Mouse (Mus musculus): ENCODE data around the gene Mxi1. TPM values are rescaled to one million over a fixed set of nuclear protein-coding genes. Genes with fewer than 3 reads are reported as not detected.
A peak's percentile ranks its signal among the peaks of the same experiment; 100 is the strongest.

Mxi1 gene
- total and polyA plus RNA-seq, 3 experiments: 29.0 to 60.9 TPM; not detected in 1

DNA sequence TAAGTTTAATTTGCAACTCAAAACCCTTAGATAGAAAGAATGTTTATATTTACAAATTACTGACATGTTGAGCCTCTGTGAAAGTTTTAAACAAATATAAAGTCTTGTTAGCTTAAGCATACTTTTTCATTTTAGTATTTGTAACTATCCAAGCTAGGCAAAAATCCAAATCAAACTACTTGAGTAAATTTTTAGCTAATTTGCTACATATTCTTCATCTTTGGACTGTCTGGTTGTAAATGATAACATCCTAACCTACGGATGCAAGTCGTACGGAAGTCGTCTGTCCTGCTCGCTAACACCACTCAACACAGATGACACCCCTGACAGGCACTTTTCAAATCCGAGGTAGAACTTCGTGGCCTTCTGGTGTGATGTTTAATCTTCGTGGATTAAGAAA is 67.3 kb downstream of the Mxi1 start:
- TF ChIP-seq ZMIZ1 (IDR thresholded peaks at IDR 0.05; ENCODE audit: low read depth, low read length): 0 out of 2 replicates have a peak, but pooled peaks have one; percentile 6
- no peak for TF ChIP-seq MAFK (IDR thresholded peaks at IDR 0.05; ENCODE audit: borderline replicate concordance, low read depth, low read length)
- 0 out of 2 replicates have a peak, but pooled peaks have one; percentile 10 for TF ChIP-seq POLR2AphosphoS5 (IDR thresholded peaks at IDR 0.05; ENCODE audit: borderline replicate concordance, low read depth, low read length)
- Histone ChIP-seq H3K79me2 (ENCODE audit: control insufficient read depth, insufficient read depth, low read length, poor library complexity) (no peaks in the 10 kb centered on the region), H3K36me3 (ENCODE audit: control insufficient read depth in 1 of 2, insufficient read depth in 2 of 2, low read length in 2 of 2) (peaks cover 0 to 27% of the 10 kb centered on the region in 2 experiments; a peak in 3 of 4 replicates), H3K9me3 (replicated peaks; ENCODE audit: insufficient read depth, low read length) (no peaks in the 10 kb centered on the region), H3K4me3 (ENCODE audit: control insufficient read depth in 1 of 2, insufficient read depth in 1 of 2, low read depth in 2 of 2, low read length in 2 of 2) (no peak overlapping the region), H3K27me3 (ENCODE audit: control insufficient read depth in 1 of 2, insufficient read depth in 2 of 2, low read length in 2 of 2) (no peaks in the 10 kb centered on the region), H3K9ac (ENCODE audit: control insufficient read depth, low read depth, low read length, poor library complexity, severe bottlenecking) (no peak overlapping the region), H3K27ac (ENCODE audit: control insufficient read depth, low read depth, low read length) (no peak overlapping the region), H3K4me1 (ENCODE audit: control insufficient read depth in 1 of 2, insufficient read depth in 2 of 2, low read length in 2 of 2) (no peaks in the 10 kb centered on the region)
- DNase-seq (ENCODE audit: low read depth, low spot score): no peak

DNA sequence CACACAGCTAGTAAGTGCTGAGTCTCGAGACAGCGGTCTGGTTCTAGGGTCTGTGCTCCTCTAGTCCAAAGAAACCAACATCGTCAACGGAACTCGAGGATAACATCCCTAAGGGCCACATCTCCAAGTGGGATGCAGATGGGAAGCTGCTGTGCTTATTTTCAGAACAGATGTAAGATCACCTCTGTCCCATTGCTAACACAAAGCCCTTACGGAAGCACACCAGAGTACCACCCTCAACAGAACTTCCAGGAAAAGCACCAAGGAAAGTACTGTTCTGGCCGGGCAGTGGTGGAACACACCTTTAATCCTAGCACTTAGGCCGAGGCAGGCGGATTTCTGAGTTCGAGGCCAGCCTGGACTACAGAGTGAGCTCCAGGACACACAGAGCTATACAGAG is 68.1 kb downstream of the Mxi1 start:
- Histone ChIP-seq H3K4me1 (ENCODE audit: control insufficient read depth in 1 of 2, insufficient read depth in 2 of 2, low read length in 2 of 2) (no peaks in the 10 kb centered on the region), H3K79me2 (ENCODE audit: control insufficient read depth, insufficient read depth, low read length, poor library complexity) (no peaks in the 10 kb centered on the region; the same call in 1 of the 2 replicates), H3K9me3 (replicated peaks; ENCODE audit: insufficient read depth, low read length) (no peaks in the 10 kb centered on the region), H3K36me3 (ENCODE audit: control insufficient read depth in 1 of 2, insufficient read depth in 2 of 2, low read length in 2 of 2) (peaks cover 0 to 34% of the 10 kb centered on the region in 2 experiments; a peak in 3 of 4 replicates), H3K27me3 (ENCODE audit: control insufficient read depth in 1 of 2, insufficient read depth in 2 of 2, low read length in 2 of 2) (no peaks in the 10 kb centered on the region), H3K4me3 (ENCODE audit: control insufficient read depth in 1 of 2, insufficient read depth in 1 of 2, low read depth in 2 of 2, low read length in 2 of 2) (no peak overlapping the region), H3K9ac (ENCODE audit: control insufficient read depth, low read depth, low read length, poor library complexity, severe bottlenecking) (no peak overlapping the region), H3K27ac (ENCODE audit: control insufficient read depth, low read depth, low read length) (no peak overlapping the region)
- no peak for DNase-seq (ENCODE audit: low read depth, low spot score)
- TF ChIP-seq ETS1 (IDR thresholded peaks at IDR 0.05; ENCODE audit: low read depth, low read length) (no peak), POLR2AphosphoS5 (IDR thresholded peaks at IDR 0.05; ENCODE audit: borderline replicate concordance, low read depth, low read length) (0 out of 2 replicates have a peak, but pooled peaks have one; percentile 14), UBTF (IDR thresholded peaks at IDR 0.05; ENCODE audit: borderline replicate concordance, insufficient read depth, low read depth, low read length) (no peak), MXI1 (IDR thresholded peaks at IDR 0.05; ENCODE audit: low read depth, low read length) (no peak), CHD1 (IDR thresholded peaks at IDR 0.05; ENCODE audit: low read depth, low read length) (no peak), MYC (IDR thresholded peaks at IDR 0.05; ENCODE audit: low read depth, low read length) (no peak), EP300 (IDR thresholded peaks at IDR 0.05; ENCODE audit: low read depth in 1 of 2, low read length in 2 of 2) (no peak), MAX (IDR thresholded peaks at IDR 0.05; ENCODE audit: low read length) (no peak), ZMIZ1 (IDR thresholded peaks at IDR 0.05; ENCODE audit: low read depth, low read length) (0 out of 2 replicates have a peak, but pooled peaks have one; percentile 26), ZNF384 (IDR thresholded peaks at IDR 0.05; ENCODE audit: low read depth, low read length) (no peak), POLR2A (IDR thresholded peaks at IDR 0.05; ENCODE audit: control insufficient read depth in 1 of 2, insufficient read depth in 1 of 2, low read depth in 1 of 2, low read length in 2 of 2, poor library complexity in 1 of 2) (0 out of 4 replicates have a peak, but pooled peaks of 1 of the 2 experiments have one; percentile 34), MAFK (IDR thresholded peaks at IDR 0.05; ENCODE audit: borderline replicate concordance, low read depth, low read length) (no peak), ZKSCAN1 (IDR thresholded peaks at IDR 0.05; ENCODE audit: low read depth, low read length) (no peak), GABPA (IDR thresholded peaks at IDR 0.05; ENCODE audit: low read depth, low read length) (no peak)
